In genomic region chr12:25188556-25188955, GRCm38 (mm10) we compare ENCODE assay signal across 16 mouse cellular contexts.
DNase-seq lines count a peak whose midpoint lies in the region; ATAC-seq and TF ChIP-seq lines count a peak whose summit lies in the region.
"Had no signal": no experiment of that assay in that cellular context is flagged by ENCODE, and none has a peak within 500 bp of the region (broad histone marks: within the 10 kb centered on the region; RNA-seq: fewer than 3 reads in every experiment).

No protein-coding gene starts in this region.

- peak overlapping the region; percentile 24; the same call in 1 of the 2 replicates for H3K27ac ChIP-seq in liver, embryonic 15.5 days (replicated peaks)
- peak overlapping the region; percentile 68 for H3K27ac ChIP-seq in bone marrow macrophage, adult 2 months (ENCODE audit: insufficient read depth, low read depth, low read length)
- H3K27ac ChIP-seq: embryonic facial prominence, embryonic 13.5 days; forebrain, embryonic 10.5 days; intestine, embryonic 15.5 days had no signal

- H3K4me3 ChIP-seq in liver, embryonic 15.5 days (replicated peaks), result no peak overlapping the region
- H3K4me3 ChIP-seq in bone marrow macrophage, adult 2 months (ENCODE audit: insufficient read depth, low read length), result no peak overlapping the region
- H3K4me3 ChIP-seq in myocyte, result no peak overlapping the region
- H3K4me3 ChIP-seq: embryonic facial prominence, embryonic 13.5 days; forebrain, embryonic 10.5 days; intestine, embryonic 15.5 days; stomach, embryonic 15.5 days had no signal

- no peaks in the 10 kb centered on the region for H3K79me2 ChIP-seq in myocyte (ENCODE audit: control insufficient read depth, insufficient read depth)

- no peak overlapping the region for H3K4me2 ChIP-seq in liver, embryonic 15.5 days
- H3K4me2 ChIP-seq in myocyte (ENCODE audit: low read depth), result peak overlapping the region; percentile 54
- H3K4me2 ChIP-seq: embryonic facial prominence, embryonic 13.5 days; heart, embryonic 11.5 days; intestine, embryonic 15.5 days; stomach, embryonic 15.5 days had no signal

- H3K9me3 ChIP-seq in liver, embryonic 15.5 days (replicated peaks), result no peaks in the 10 kb centered on the region
- H3K9me3 ChIP-seq: embryonic facial prominence, embryonic 13.5 days; forebrain, embryonic 10.5 days; intestine, embryonic 15.5 days; stomach, embryonic 15.5 days had no signal

- H3K4me1 ChIP-seq in liver, embryonic 15.5 days (replicated peaks), result peaks cover 18% of the 10 kb centered on the region
- peaks cover 37% of the 10 kb centered on the region for H3K4me1 ChIP-seq in bone marrow macrophage, adult 2 months (ENCODE audit: control insufficient read depth, insufficient read depth, low read length)

- TF ChIP-seq POLR2A in bone marrow macrophage, adult 2 months (IDR thresholded peaks at IDR 0.05; ENCODE audit: borderline replicate concordance, low read depth, low read length), result no peak
- no peak for TF ChIP-seq POLR2A in myocyte (IDR thresholded peaks at IDR 0.05; ENCODE audit: insufficient read length, low read depth)

- no peak for TF ChIP-seq CTCF in bone marrow macrophage, adult 2 months (IDR thresholded peaks at IDR 0.05; ENCODE audit: low read depth, low read length)

- H3K27me3 ChIP-seq in liver, embryonic 15.5 days, result no peaks in the 10 kb centered on the region
- no peaks in the 10 kb centered on the region for H3K27me3 ChIP-seq in myocyte (ENCODE audit: control insufficient read depth, insufficient read depth, insufficient read length)
- H3K27me3 ChIP-seq: embryonic facial prominence, embryonic 13.5 days; intestine, embryonic 15.5 days; stomach, embryonic 15.5 days had no signal

- H3K36me3 ChIP-seq in liver, embryonic 15.5 days (replicated peaks), result no peaks in the 10 kb centered on the region
- no peaks in the 10 kb centered on the region for H3K36me3 ChIP-seq in myocyte (ENCODE audit: control insufficient read depth, insufficient read depth)
- H3K36me3 ChIP-seq: embryonic facial prominence, embryonic 13.5 days; forebrain, embryonic 10.5 days; intestine, embryonic 15.5 days; stomach, embryonic 15.5 days had no signal

- no peak overlapping the region for H3K9ac ChIP-seq in liver, embryonic 15.5 days
- H3K9ac ChIP-seq: embryonic facial prominence, embryonic 13.5 days; intestine, embryonic 15.5 days; stomach, embryonic 15.5 days had no signal

- no peak for DNase-seq in liver
- peak; percentile 38 for DNase-seq in CD4-positive helper T cell, adult 2 months (ENCODE audit: low read depth, low spot score)
- no peak for DNase-seq in urinary bladder, adult 2 months (ENCODE audit: low spot score)
- no peak for DNase-seq in gastrocnemius, postnatal 25 days
- DNase-seq: adrenal gland, adult 8-10 months; gastrocnemius, postnatal 10 days; left cerebral cortex, postnatal 4 days; lung, adult 2 months had no signal

- WGBS in liver, embryonic 15.5 days (ENCODE audit: insufficient replicate concordance), result 14% methylated on average over 3 of the region's 3 CpGs

- ATAC-seq in liver, embryonic 15.5 days (ENCODE audit: insufficient read depth), result no peak

- no peak overlapping the region for H3ac ChIP-seq in myocyte (ENCODE audit: control insufficient read depth, insufficient read length)

TF ChIP-seq in myocyte, 11 proteins besides CTCF, POLR2A, EP300 and RAD21:
- TF ChIP-seq TCF12 (IDR thresholded peaks at IDR 0.05; ENCODE audit: insufficient read depth, poor library complexity, severe bottlenecking) (no peak), REST (IDR thresholded peaks at IDR 0.05; ENCODE audit: insufficient read depth, insufficient read length) (no peak), CEBPB (IDR thresholded peaks at IDR 0.05; ENCODE audit: insufficient read depth, poor library complexity, severe bottlenecking) (no peak), POLR2AphosphoS2 (IDR thresholded peaks at IDR 0.05; ENCODE audit: insufficient read length, low read depth) (no peak), USF1 (IDR thresholded peaks at IDR 0.05; ENCODE audit: low read depth) (no peak), TCF3 (IDR thresholded peaks at IDR 0.05; ENCODE audit: insufficient read length, low read depth) (no peak), MAX (IDR thresholded peaks at IDR 0.05; ENCODE audit: low read depth) (no peak), MYOD1 (IDR thresholded peaks at IDR 0.05; ENCODE audit: control insufficient read depth in 1 of 3, insufficient read length in 2 of 3, low read depth in 2 of 3) (no peak), SRF (IDR thresholded peaks at IDR 0.05; ENCODE audit: control insufficient read depth, insufficient read length, low read depth) (no peak), E2F4 (IDR thresholded peaks at IDR 0.05; ENCODE audit: insufficient read depth) (no peak), MYOG (IDR thresholded peaks at IDR 0.05; ENCODE audit: control insufficient read depth in 1 of 3, insufficient read depth in 1 of 3, insufficient read length in 2 of 3, low read depth in 2 of 3) (no peak)
